Mouse (Mus musculus): ENCODE results near the gene Gpx4.

DNA sequence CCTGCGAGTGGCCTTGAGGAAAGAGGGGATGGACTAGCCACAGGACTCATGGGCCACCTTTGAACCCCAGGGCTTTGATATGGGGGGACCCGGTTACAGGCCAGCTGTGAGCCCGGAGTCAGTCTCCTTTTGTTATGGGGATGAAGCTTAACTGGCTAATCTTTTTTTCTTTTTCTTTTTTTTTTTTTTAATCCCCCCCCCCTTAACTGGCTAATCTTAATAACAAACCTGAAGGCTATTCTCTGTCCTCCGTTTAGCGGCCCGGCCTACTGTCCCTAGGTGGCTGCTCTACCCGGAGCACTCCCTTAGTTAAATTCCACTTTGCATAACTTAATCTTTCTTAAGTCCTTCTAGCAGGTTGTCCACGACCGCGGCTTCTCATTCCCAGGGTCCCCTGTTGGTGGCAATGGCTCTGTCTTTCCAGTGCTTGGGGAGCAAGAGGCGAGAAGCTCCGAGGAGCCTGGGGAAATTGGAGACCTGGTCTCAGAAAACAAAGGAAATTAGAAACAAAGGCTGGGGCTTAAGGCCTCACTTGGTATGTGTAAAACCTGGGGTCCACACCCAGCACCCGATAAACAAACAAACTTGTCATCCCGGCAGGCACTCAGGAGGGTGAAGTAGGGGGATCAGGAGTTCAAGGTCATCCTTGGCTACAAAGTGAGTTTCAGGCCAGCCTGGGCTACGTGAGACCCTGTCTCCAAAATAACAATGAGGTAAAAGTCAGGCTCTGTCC lies 4.1 kb downstream of the Gpx4 start:
- TF ChIP-seq POLR2A (IDR thresholded peaks at IDR 0.05; ENCODE audit: low read depth, low read length) (no peak), CTCF (IDR thresholded peaks at IDR 0.05; ENCODE audit: borderline replicate concordance, insufficient read depth, low read length) (no peak)
